Mouse (Mus musculus): ENCODE measurements around the gene Eme1. TPM values are rescaled to one million over a fixed set of nuclear protein-coding genes. Genes with fewer than 3 reads are reported as not detected.

The Eme1 gene
- total RNA-seq, 4 experiments from 2014 or later: 0.19 TPM; not detected in 3

- DNase-seq (ENCODE audit: low spot score in 2 of 2): no peak
These were observed 7.3 kb downstream of the Eme1 start for GRCm38 (mm10) chr11:94646457-94646856.

DNA sequence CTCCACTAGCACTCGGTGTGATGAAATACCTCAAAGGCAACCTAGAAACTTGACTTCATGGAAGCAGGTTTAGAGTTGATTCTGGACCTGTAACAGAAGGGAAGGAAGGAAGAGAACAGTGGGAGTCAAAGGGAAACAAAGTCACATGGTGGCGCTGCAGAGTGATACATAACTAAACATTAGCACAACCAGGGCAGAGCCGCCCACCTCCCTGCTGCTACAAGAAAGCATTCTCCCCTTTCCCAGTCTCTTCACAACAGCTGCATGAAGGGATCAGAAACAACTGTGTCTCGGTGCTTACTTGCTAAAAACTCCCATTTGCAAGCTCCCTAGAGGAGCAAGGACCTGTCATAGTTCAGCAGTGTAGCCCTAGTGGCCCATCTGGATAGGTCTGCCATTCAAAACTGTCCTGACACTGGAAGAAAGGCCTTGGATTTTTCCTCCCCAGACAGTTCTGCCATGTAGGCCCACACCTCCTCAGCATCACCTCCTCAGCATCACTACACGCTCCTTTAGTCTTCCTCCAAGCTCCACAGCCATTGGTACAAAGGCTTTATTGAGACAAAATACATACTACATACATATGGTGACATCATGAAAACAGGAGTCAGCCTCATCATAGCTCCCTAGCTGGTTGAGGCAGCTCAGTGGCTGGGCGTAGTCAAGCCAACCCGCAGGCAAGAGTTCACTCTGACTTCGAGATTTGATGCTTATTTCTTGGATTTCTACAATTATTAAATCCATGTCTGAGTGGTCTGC, 9.1 kb downstream of the Eme1 start:
- peak in 1 of 2 experiments; percentile 46 for DNase-seq (ENCODE audit: low spot score in 2 of 2)

GRCm38 (mm10) chr11:94634431-94634830, 19.3 kb downstream of the Eme1 start:
- DNase-seq (ENCODE audit: low spot score in 2 of 2): no peak

DNA sequence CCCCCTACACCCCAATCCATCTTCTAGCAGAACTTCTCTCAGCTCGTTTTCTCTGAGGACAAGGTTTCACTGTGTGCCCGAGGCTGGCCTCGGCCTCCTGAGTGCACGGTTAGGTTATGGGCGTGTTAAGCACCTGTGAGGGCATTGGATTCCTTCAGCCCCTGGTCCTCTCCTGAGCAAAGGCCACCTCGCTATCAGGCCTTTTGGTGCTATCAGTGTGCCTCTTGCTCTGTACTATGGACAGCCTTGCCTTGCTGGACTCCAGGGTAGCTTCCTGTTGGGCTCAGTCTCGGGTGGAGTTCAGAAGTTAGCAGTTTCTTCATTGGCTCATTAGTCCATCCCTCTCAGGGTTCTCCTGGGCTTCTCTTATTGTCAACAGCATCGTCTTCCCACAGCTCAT, 20.8 kb downstream of the Eme1 start:
- DNase-seq (ENCODE audit: low spot score in 2 of 2): no peak

GRCm38 (mm10) chr11:94631969-94632368, 21.8 kb downstream of the Eme1 start:
- no peak for DNase-seq (ENCODE audit: low spot score in 2 of 2)

DNA sequence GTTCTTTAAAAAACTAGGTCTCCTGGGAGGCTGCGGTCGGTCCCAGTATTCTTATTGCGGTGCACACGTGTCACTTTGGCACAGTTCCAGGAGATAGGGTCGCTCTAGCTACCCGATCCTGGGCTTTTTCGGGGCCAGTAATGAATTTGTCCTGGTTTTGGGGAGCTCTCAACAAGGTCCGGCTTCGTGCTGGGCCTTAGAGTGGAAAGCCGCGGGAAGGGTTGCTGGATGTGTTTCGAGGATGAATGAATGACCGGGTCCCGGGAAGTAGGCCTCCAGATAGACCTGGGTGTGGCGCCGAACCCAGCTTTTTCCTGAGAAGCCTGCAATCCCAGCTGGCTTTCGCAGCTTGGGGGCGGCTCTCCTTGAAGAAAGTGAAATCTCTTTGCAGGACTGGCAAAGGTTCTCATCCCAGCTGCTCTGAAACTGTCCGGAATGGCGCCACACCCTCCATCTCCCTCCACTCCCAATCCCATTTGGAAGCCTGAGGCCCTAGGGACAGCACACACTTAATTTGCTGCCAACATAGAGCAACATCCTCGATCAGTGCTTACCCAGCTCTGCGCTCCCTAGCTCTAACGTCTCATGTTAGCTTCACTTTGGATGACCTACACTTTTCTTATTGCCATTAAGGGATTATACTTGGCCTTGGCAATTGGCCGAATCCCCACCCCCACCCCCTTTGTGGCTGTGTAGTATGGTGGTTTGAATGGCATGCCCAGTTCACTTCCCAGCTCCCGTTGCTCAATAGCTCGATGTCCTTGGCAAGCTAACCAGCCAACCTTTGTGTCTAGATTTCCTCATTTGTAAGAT, 23.4 kb downstream of the Eme1 start:
- DNase-seq (ENCODE audit: low spot score in 2 of 2): no peak

- no peak for DNase-seq (ENCODE audit: low spot score in 2 of 2)
These were observed 23.9 kb downstream of the Eme1 start for GRCm38 (mm10) chr11:94629884-94630198.

DNA sequence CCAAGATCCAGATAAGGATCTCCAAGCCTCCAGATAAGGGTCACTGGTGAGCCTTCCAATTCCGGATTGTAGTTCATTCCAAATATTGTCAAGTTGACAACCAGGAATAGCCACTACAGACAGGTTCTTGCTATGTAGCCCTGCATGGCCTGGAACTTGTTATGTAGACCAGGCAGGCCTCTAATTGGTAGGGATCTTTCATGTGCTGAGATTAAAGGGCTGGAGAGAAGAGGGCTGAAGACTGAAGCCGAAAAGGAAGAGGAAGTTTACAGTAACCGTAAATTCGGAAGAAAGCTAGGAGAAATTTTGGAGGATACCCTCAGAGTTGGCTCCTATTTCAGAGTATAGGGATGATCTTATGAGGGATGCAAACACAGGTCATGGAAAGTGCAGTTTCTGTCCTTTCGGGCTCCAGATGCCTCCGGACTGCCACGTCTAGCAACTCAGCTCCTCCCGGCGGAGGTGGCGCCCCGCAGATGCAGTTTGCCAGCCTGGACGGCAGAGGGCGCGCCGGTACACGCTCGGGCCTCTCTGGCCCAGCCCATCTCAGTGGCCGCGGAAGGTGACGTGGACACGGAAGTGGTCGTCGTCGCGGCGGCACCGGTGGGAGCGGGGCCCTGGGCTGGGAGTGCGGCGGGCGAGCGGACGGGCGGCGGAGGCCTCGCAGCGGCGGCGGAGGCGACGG, 24.4 kb downstream of the Eme1 start, which contains the start of gene Lrrc59:
TSS of gene Lrrc59 (plus strand) at position 569 of the 685 bp plus-strand sequence.
- peak; percentile 89 to 93 for DNase-seq (ENCODE audit: low spot score in 2 of 2)

- no peak for DNase-seq (ENCODE audit: low spot score in 2 of 2)
These were observed 31.6 kb downstream of the Eme1 start for GRCm38 (mm10) chr11:94622162-94622561.

DNA sequence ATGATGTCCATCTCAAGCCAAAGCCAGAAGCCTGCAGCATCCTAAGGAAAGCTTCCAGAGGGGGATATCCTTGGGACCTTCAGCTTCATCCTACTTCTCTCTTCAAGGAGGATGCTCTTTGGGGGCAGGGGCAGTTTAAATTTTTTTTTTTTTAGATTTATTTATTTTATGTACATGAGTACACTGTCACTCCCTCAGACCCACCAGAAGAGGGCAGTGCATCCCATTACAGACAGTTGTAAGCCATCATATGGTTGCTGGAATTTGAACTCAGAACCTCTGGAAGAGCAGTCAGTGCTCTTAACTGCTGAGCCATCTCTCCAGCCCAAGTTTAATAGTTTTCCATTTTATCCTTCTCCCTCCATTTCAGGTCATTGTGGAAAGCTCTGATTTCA, 32.3 kb downstream of the Eme1 start:
- no peak for DNase-seq (ENCODE audit: low spot score in 2 of 2)

- no peak for DNase-seq (ENCODE audit: low spot score in 2 of 2)
These were observed 32.9 kb downstream of the Eme1 start for GRCm38 (mm10) chr11:94620766-94621457.

DNA sequence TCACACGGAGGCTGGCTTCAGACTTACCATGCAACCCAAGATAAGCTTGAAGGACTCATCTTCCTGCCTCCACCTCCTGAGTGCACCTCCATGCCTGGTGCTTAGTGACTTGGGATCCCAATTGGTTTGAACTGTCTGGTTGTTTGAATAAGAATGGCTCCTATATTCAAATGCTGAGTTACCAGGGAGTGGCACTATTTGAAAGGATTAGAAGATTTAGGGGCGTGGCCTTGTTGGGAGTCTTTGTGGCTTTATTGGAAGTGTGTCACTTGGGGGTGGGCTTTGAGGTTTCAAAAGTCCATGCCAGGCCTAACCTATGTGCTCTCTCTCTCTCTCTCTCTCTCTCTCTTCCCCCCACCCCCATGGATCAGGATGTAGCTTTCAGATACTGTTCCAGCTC, 36.1 kb downstream of the Eme1 start:
- no peak for DNase-seq (ENCODE audit: low spot score in 2 of 2)

DNA sequence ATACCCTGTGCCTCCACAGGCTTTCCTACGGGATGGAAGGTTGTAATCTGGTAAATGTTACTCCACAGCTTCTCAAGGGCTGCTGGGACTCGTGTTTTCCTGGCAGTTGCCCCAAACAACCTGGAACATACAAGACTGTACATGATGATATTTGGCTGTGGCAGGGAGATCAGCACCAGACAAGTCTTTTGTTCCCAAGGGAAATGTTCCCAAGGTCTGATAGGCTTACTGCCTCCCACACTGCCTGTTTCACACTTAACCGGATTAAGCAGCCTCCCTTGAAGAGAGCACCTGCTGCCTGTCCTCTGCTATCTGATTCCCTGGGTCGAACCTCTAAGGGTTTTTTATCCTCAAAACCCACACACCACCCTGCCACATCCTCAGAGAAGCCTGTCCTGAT, 38.3 kb downstream of the Eme1 start:
- DNase-seq (ENCODE audit: low spot score in 2 of 2): no peak

- no peak for DNase-seq (ENCODE audit: low spot score in 2 of 2)
These were observed 39.2 kb downstream of the Eme1 start for GRCm38 (mm10) chr11:94614603-94615002.

- no peak for DNase-seq (ENCODE audit: low spot score in 2 of 2)
These were observed 42.7 kb downstream of the Eme1 start for GRCm38 (mm10) chr11:94610744-94611740.

- no peak for DNase-seq (ENCODE audit: low spot score in 2 of 2)
These were observed 51.3 kb downstream of the Eme1 start for GRCm38 (mm10) chr11:94602356-94602955.

- DNase-seq (ENCODE audit: low spot score in 2 of 2): peak in 1 of 2 experiments; percentile 34
These were observed 52.2 kb downstream of the Eme1 start, which contains the start of gene Acsf2 for GRCm38 (mm10) chr11:94601321-94602281. TSS of gene Acsf2 (minus strand) at chr11:94601871.

- DNase-seq (ENCODE audit: low spot score in 2 of 2): no peak
These were observed 53.3 kb downstream of the Eme1 start for GRCm38 (mm10) chr11:94600447-94600846.

All from left cerebral cortex, adult 8-10 months (tissue).